Mouse (Mus musculus) thymus, adult 2 months (tissue): ENCODE measurements at regions not wholly inside any gene's neighbourhood (a gene's known extent, or its start where the extent isn't known, plus 50 kb on each side); places are given as distances from the start of the nearest gene placed in this dataset.

Experiments used
- CTCF ChIP-seq: fragments of 200-500 bp; IDR thresholded peaks from 2 replicates; pipeline ENCODE4 v1.5.1; 2012; ENCODE audit warnings: mild to moderate bottlenecking, control low read depth, low read length, moderate library complexity, borderline replicate concordance; ENCODE audit not compliant: control insufficient read depth, poor library complexity, insufficient read depth; ENCODE audit errors: extremely low read depth
- POLR2A ChIP-seq: fragments of 200-500 bp; IDR thresholded peaks from 2 replicates; pipeline ENCODE4 v1.6.1; 2012; ENCODE audit warnings: mild to moderate bottlenecking, low read length, control low read depth, moderate library complexity; ENCODE audit not compliant: control insufficient read depth, poor library complexity, insufficient read depth; ENCODE audit errors: extremely low read depth

DNA sequence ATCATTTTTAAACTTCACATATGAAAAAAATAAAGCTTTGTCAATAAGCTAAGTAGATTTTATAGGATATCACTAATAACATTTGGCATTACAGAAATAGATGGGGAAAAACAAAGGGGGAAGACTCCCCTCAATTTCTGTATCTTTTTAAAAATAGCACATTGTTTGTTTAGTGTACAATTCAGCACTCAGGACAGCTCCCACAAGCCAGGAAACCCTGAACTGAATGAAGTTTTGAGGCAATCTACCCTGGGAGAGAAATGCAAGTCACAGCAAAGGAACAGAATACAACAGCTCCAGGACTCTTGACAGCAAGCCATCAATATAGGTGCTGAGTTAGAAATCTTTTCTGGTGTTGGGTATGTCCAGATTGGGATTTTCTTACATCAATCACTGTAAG lies 556.5 kb upstream of the Sel1l start:
- TF ChIP-seq POLR2A: no peak
- no peak for TF ChIP-seq CTCF
